Mouse (Mus musculus) stomach, adult 2 months (tissue): ENCODE measurements around the gene Pafah2. TPM values are rescaled to one million over a fixed set of nuclear protein-coding genes. Genes with fewer than 3 reads are reported as not detected.

Experiments used
- polyA plus RNA-seq: library from polyadenylated mRNA; depleted of rRNA; stranded (reverse); fragments of >200 nt; gene quantifications from 2 replicates; pipeline ENCODE4 v1.2.3, GENCODE M21; 2012; rRNA removed

Gene Pafah2
- polyA plus RNA-seq, result 28.6 and 33.4 TPM in 2 replicates

GRCm38 (mm10) chr4:134395977-134396825 lies at the start of gene Pafah2:
Gene Pafah2 (plus strand): TSS chr4:134396320.

DNA sequence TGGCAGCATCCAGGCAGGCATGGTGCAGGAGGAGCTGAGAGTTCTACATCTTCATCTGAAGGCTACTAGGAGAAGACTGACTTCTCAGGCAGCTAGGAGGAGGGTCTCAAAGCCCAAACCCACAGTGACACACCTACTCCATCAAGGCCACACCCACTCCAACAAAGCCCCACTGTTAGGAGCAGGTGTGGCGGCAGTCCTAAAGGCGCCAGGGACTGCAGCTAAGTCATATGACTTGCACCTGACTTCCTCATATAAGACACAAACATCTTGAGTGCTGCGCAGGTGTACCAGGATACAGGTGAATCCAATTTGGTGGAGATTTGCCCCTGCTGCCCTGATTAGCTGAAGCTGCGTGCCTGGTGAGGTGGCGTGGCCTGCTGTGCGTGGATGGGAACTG lies 12.4 kb upstream of the Pafah2 start, which contains the start of gene Extl1:
Gene Extl1 (minus strand): TSS at position 101 of the 400 bp plus-strand sequence.

GRCm38 (mm10) chr4:134468215-134468575 lies 72.1 kb downstream of the Pafah2 start, which contains the start of gene Stmn1:
Gene Stmn1 (plus strand): TSS chr4:134468320.

Other genes with a start within 250 kb of the Pafah2 start
- gene Cep85, start 209.2 kb upstream of the Pafah2 start, polyA plus RNA-seq, result 17.3 and 19.2 TPM in 2 replicates
- not detected in 2 replicates for gene Gm7534, start 193.3 kb upstream of the Pafah2 start, polyA plus RNA-seq
- 0.21 and 0.29 TPM in 2 replicates for gene Catsper4, start 168.9 kb upstream of the Pafah2 start, polyA plus RNA-seq
- 12.0 TPM in 2 replicates for gene Cnksr1, start 157.9 kb upstream of the Pafah2 start, polyA plus RNA-seq
- not detected in 2 replicates for gene E130218I03Rik, start 152.7 kb upstream of the Pafah2 start, polyA plus RNA-seq
- gene Zfp593, start 150.7 kb upstream of the Pafah2 start, polyA plus RNA-seq, result 4.6 and 9.0 TPM in 2 replicates
- 0.14 TPM in 1 of 2 replicates, not detected in the other for gene Gm30191, start 149.4 kb upstream of the Pafah2 start, polyA plus RNA-seq
- 6.7 and 9.4 TPM in 2 replicates for gene Grrp1, start 142.2 kb upstream of the Pafah2 start, polyA plus RNA-seq
- 0.56 and 0.67 TPM in 2 replicates for gene Pdik1l, start 108.4 kb upstream of the Pafah2 start, polyA plus RNA-seq
- gene Trim63, start 81.2 kb upstream of the Pafah2 start, polyA plus RNA-seq, result 0.21 and 0.28 TPM in 2 replicates
- 0.16 TPM in 1 of 2 replicates, not detected in the other for gene Slc30a2, start 53.1 kb upstream of the Pafah2 start, polyA plus RNA-seq
- gene Extl1, start 12.5 kb upstream of the Pafah2 start, polyA plus RNA-seq, result 1.4 and 1.7 TPM in 2 replicates
- gene Stmn1, start 72.0 kb downstream of the Pafah2 start, polyA plus RNA-seq, result 6.2 TPM in 2 replicates
- gene Paqr7, start 100.4 kb downstream of the Pafah2 start, polyA plus RNA-seq, result 57.5 and 68.1 TPM in 2 replicates
- gene Aunip, start 114.7 kb downstream of the Pafah2 start, polyA plus RNA-seq, result 0.09 and 0.17 TPM in 2 replicates
- 22.1 and 23.9 TPM in 2 replicates for gene Mtfr1l, start 139.1 kb downstream of the Pafah2 start, polyA plus RNA-seq
- gene Selenon, start 155.8 kb downstream of the Pafah2 start, polyA plus RNA-seq, result 7.9 and 8.3 TPM in 2 replicates